Mouse (Mus musculus) hindbrain, embryonic 13.5 days (tissue): Measurements from ENCODE around the gene Aqp3. TPM values are rescaled to one million over a fixed set of nuclear protein-coding genes. Genes with fewer than 3 reads are reported as not detected.
"Not testable (repeated sequence)": the region's sequence is repeated elsewhere in the genome, so short reads cannot be mapped to it uniquely, and the experiment has no call there.

Experiments
- ATAC-seq: fragments of 200-750 bp; cut with Nextera tagmentation; 2 replicates; pipeline ENCODE4 v1.8.0; 2017; ENCODE audit warnings: moderate TSS enrichment; ENCODE audit not compliant: low FRiP score
- H3K27ac ChIP-seq: fragments of 300-500 bp; sonication (generic); 2 replicates; pipeline ENCODE4 v1.5.1; 2015; ENCODE audit warnings: inconsistent platforms, mild to moderate bottlenecking, moderate library complexity
- H3K27me3 ChIP-seq: fragments of 300-500 bp; sonication (generic); 2 replicates; pipeline ENCODE4 v1.6.1; 2015; ENCODE audit warnings: mild to moderate bottlenecking, inconsistent platforms
- H3K36me3 ChIP-seq: fragments of 300-500 bp; sonication (generic); 2 replicates; pipeline ENCODE4 v1.6.1; 2015; ENCODE audit warnings: mild to moderate bottlenecking, inconsistent platforms
- H3K4me1 ChIP-seq: fragments of 300-500 bp; sonication (generic); replicated peaks from 2 replicates; pipeline ENCODE4 v1.6.1; 2015; ENCODE audit warnings: inconsistent platforms
- H3K4me2 ChIP-seq: fragments of 300-500 bp; sonication (generic); 2 replicates; pipeline ENCODE4 v1.6.1; 2015; ENCODE audit warnings: inconsistent platforms, mild to moderate bottlenecking, moderate library complexity
- H3K4me3 ChIP-seq: fragments of 300-500 bp; sonication (generic); 2 replicates; pipeline ENCODE4 v1.5.1; 2015; ENCODE audit warnings: mild to moderate bottlenecking, inconsistent platforms
- H3K9ac ChIP-seq: fragments of 300-500 bp; sonication (generic); 2 replicates; pipeline ENCODE4 v1.6.1; 2015; ENCODE audit warnings: mild to moderate bottlenecking, inconsistent platforms
- H3K9me3 ChIP-seq: fragments of 300-500 bp; sonication (generic); 2 replicates; pipeline ENCODE4 v1.6.1; 2016; ENCODE audit warnings: inconsistent platforms
- WGBS: fragments of 180-500 bp; shearing (Covaris S2); methylation state at CpG from one replicate; pipeline ENCODE4 v1.1.7; 2015; 5-methylcytosine and 5-hydroxymethylcytosine counted together
- polyA plus RNA-seq: library from polyadenylated mRNA; unstranded; fragments of >200 nt; fragmentation: Nextera tagmentation; extraction: Ambion mirVana; gene quantifications from 2 replicates; pipeline ENCODE4 v1.2.1, GENCODE M21; 2015

Gene Aqp3
- polyA plus RNA-seq, 1 experiment from 2014 or later: not detected

DNA sequence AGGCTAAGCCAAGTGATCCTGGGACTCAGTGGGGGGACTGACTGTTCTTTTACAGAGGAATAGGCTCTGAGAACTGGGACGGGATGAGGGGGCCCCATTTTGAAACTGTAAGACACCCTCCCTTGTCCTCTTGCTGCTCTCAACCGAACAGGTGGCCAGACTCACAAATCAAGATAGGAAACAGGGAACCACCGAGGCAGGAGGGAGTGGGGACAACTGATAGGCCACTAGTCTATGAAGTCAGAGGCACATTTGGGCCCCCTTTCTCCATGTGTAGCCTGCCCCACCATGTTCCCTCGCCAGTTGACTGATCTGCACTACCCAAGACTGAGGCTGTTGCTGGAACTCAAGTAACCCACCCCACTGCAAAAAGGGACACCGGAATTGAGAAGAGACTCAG, 1.2 kb downstream of the Aqp3 start:
- H3K4me3 ChIP-seq: no peak overlapping the region
- H3K27ac ChIP-seq: no peak overlapping the region
- no peak for ATAC-seq
- no peak overlapping the region for H3K9ac ChIP-seq
- no peaks in the 10 kb centered on the region for H3K9me3 ChIP-seq
- H3K4me2 ChIP-seq: no peak overlapping the region
- no peaks in the 10 kb centered on the region for H3K36me3 ChIP-seq
- WGBS: 74% methylated on average over 5 of the region's 5 CpGs
- peaks cover 43% of the 10 kb centered on the region for H3K27me3 ChIP-seq
- peaks cover 12% of the 10 kb centered on the region for H3K4me1 ChIP-seq

DNA sequence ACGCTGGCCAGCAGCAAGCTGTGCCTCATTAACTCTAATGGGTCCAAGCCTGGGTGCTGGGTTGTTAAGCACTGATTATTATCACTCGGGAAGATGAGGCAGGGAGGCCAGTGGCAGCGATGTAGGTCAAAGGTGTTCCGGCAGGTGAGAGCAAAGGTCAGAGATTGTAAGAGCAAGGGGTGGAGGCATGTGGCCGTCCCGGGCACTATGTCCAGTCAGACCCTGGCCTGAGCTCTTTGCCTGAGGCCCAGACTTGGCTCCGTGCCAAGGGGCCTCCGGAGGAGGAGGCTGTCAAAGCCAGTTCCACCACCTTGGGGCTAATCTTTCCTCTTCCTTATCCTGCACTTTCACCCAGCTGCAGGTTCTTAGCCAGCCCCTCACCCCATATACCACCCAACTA, 1.8 kb downstream of the Aqp3 start:
- H3K4me3 ChIP-seq: no peak overlapping the region
- H3K27me3 ChIP-seq: peaks cover 43% of the 10 kb centered on the region
- no peak for ATAC-seq
- no peaks in the 10 kb centered on the region for H3K36me3 ChIP-seq
- no peak overlapping the region for H3K4me2 ChIP-seq
- no peak overlapping the region for H3K27ac ChIP-seq
- H3K9ac ChIP-seq: no peak overlapping the region
- no peaks in the 10 kb centered on the region for H3K9me3 ChIP-seq
- H3K4me1 ChIP-seq: peaks cover 12% of the 10 kb centered on the region
- 70% methylated on average over 8 of the region's 8 CpGs for WGBS

DNA sequence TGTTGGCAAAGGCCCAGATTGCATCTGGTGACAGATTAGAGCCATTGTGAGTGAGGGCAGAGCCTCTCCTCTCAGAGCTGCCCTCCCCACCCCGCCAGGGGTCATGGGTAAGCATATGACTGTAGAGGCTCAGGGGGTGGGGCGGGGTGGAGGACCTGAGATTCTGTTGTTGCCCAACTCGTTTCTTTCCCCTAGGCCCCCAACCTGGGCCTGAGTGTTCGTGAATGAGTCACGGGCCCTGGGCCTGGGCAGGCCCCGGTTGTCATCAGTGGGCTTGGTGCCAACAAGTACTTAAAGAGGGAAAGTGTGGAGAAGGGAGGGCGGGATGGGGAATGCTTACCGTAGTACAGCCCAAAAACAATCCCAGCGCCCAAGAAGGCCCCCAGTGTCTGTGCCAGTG, 3.6 kb downstream of the Aqp3 start:
- H3K4me1 ChIP-seq: peaks cover 12% of the 10 kb centered on the region
- H3K4me2 ChIP-seq: no peak overlapping the region
- H3K9me3 ChIP-seq: no peaks in the 10 kb centered on the region

DNA sequence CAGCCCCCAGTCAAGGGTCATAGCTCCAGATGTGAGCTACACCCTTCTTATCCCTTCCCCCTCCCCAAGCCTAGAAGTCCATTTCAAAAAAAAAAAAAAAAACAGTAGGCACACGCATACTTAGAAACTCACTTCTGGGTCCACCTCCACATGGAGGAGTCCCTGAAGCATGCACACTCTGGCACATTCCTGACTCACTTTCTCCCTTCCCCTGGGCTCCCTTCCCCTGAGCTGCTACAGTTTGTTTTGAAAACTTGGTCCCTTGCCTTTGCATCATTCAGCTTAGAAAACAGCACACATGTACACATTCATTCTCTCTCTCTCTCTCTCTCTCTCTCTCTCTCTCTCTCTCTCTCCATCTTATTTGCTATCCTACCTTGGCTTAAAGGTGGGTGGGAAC, 5.0 kb downstream of the Aqp3 start:
- no peak overlapping the region for H3K27ac ChIP-seq
- H3K27me3 ChIP-seq: peaks cover 22% of the 10 kb centered on the region
- no peaks in the 10 kb centered on the region for H3K36me3 ChIP-seq
- peaks cover 5% of the 10 kb centered on the region for H3K4me1 ChIP-seq
- H3K9me3 ChIP-seq: no peaks in the 10 kb centered on the region
- WGBS: 73% methylated on average over 1 of the region's 1 CpGs
- H3K4me3 ChIP-seq: no peak overlapping the region
- no peak for ATAC-seq
- no peak overlapping the region for H3K9ac ChIP-seq
- H3K4me2 ChIP-seq: no peak overlapping the region

More for the DNA sequence above, 3.6 kb downstream of the Aqp3 start:
- no peak for ATAC-seq
- H3K27me3 ChIP-seq: peaks cover 36% of the 10 kb centered on the region
- no peak overlapping the region for H3K4me3 ChIP-seq
- no peaks in the 10 kb centered on the region for H3K36me3 ChIP-seq
- 77% methylated on average over 9 of the region's 9 CpGs for WGBS
- no peak overlapping the region for H3K9ac ChIP-seq
- H3K27ac ChIP-seq: no peak overlapping the region

DNA sequence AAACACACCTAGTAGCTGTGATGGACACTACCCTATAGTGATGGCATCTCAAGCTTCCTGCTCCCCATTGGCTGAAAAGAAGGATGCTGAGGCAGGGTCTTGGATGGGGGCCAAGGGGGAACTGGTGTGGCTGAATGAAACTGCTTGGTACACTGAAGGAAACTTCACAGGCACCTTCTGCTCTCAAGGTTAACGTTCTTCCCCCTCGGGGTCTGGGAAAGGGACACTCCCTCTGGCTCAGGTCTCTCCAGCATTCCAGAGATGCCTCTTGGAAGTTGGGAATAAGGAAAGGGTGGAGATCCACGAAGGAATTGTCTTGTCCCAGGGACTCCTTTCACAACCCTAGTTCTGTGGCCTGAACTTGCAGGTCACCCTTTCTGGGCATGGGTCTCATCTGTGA, 6.6 kb downstream of the Aqp3 start:
- no peak for ATAC-seq
- 69% methylated on average over 3 of the region's 3 CpGs for WGBS
- no peaks in the 10 kb centered on the region for H3K4me1 ChIP-seq
- no peak overlapping the region for H3K9ac ChIP-seq
- peaks cover 7% of the 10 kb centered on the region; the same call in 1 of the 2 replicates for H3K27me3 ChIP-seq
- H3K4me3 ChIP-seq: no peak overlapping the region
- H3K4me2 ChIP-seq: no peak overlapping the region
- no peaks in the 10 kb centered on the region for H3K9me3 ChIP-seq
- H3K36me3 ChIP-seq: no peaks in the 10 kb centered on the region
- no peak overlapping the region for H3K27ac ChIP-seq

DNA sequence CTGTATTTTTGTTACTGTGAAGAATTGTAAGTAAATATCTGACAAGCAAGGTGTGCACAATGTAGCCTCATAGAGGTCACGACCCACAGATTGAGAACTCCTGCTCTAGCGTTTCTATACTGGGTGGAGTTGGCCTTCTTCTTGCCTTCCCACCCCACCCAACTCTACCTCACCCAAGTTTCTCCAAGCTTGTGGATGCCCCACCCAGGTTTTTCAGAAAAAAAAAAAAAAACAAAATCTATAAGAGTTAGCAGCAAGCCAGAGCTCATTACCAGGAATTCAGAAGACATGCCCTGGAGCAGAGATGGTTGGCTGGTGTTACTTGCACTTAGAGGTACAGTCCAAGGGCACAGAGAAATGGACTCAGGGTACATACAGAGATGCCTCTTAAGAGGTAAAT, 8.3 kb downstream of the Aqp3 start:
- H3K4me2 ChIP-seq: no peak overlapping the region
- no peaks in the 10 kb centered on the region for H3K36me3 ChIP-seq
- no peaks in the 10 kb centered on the region for H3K27me3 ChIP-seq
- H3K4me1 ChIP-seq: no peaks in the 10 kb centered on the region
- no peaks in the 10 kb centered on the region for H3K9me3 ChIP-seq
- no peak overlapping the region for H3K4me3 ChIP-seq
- H3K9ac ChIP-seq: no peak overlapping the region
- ATAC-seq: no peak
- WGBS: 85% methylated on average over 2 of the region's 2 CpGs
- no peak overlapping the region for H3K27ac ChIP-seq

DNA sequence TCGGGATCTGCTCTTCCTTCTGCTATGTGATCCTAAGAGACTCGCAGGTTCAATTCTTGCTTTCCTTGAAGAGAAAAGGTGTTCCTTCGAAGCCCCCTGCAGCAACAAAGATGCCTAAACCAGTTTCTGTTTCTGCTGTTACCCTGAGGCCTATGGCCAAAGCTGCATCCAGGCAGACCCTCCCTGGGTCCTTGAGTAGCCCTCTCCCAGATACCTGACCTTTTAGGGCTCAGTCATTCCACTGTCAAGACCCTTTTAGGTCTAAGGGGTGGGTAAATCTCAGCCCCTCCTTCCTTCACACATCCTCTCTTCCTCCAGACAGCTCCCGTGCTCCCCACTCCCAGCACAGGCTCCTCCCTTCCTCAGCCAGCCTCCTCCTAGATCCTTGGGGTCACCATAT, 8.8 kb downstream of the Aqp3 start:
- Histone ChIP-seq H3K27ac (no peak overlapping the region), H3K4me1 (no peaks in the 10 kb centered on the region), H3K9me3 (no peaks in the 10 kb centered on the region), H3K9ac (no peak overlapping the region), H3K36me3 (no peaks in the 10 kb centered on the region), H3K4me2 (no peak overlapping the region), H3K27me3 (no peaks in the 10 kb centered on the region), H3K4me3 (no peak overlapping the region)
- ATAC-seq: no peak
- WGBS: 84% methylated on average over 4 of the region's 4 CpGs

DNA sequence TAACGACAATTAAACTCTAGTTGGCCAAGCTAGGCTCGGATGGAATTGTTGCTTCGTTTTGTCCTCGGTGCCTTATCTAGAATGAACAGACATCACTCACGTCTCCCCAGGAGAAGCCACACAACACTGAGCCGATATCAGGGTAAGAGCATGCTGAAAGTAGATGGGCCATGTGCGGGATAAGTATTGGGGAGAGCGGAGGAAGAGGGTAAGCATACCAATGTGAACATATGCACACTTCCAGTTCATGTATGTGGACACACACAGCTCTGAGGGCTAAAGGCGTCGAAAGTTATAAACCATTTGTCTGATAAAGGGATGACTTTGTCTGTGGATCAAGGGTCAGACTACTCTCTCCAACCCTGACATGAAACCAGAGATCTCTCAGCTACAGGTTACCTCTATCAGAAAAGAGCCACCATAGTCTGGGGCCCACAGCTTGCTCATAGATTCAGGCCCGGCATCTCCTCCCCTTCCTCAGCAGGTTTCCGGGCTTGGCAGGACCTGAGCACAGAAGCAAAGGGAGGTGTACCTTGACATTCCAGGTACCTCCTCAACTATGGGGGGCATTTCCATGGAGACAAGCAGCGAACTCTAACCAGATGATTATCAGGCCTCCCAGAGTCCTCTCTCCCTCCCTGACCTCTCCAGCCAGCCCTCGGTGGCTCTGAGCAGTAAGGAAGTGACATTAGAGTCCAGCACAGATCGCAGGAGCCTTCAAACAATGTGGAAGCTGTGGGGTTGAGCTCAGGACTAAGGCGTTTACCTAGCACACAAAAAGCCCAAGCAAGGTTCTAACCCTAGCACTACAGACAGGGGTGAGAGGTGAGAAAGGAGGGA, 10.3 kb downstream of the Aqp3 start:
- no peaks in the 10 kb centered on the region for H3K4me1 ChIP-seq
- no peaks in the 10 kb centered on the region for H3K27me3 ChIP-seq
- no peak overlapping the region for H3K27ac ChIP-seq
- H3K4me3 ChIP-seq: no peak overlapping the region
- H3K9me3 ChIP-seq: no peaks in the 10 kb centered on the region
- 87% methylated on average over 16 of the region's 16 CpGs for WGBS
- H3K36me3 ChIP-seq: no peaks in the 10 kb centered on the region
- ATAC-seq: no peak
- H3K9ac ChIP-seq: no peak overlapping the region
- H3K4me2 ChIP-seq: no peak overlapping the region

DNA sequence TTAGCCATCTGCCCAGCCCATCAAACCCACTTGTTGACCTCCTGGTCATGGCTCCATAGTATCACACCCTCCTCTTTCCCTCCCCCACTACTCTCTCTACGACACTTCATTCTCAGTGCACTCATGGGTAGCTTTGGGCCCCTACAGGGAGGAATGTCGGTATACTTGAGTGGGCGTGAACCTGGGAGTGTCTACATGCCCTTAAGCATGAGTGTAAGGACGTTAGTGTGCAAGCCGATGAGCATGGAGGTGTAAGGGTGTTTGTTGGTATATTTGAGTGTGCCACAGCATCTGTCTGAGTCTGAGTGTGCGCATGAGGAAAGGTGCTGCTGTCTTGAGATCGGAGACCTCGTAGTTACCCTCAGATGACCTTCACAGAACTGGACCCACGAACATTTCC, 11.0 kb downstream of the Aqp3 start:
- Histone ChIP-seq H3K27me3 (no peaks in the 10 kb centered on the region), H3K4me1 (no peaks in the 10 kb centered on the region), H3K27ac (no peak overlapping the region), H3K36me3 (no peaks in the 10 kb centered on the region), H3K4me3 (no peak overlapping the region), H3K9me3 (no peaks in the 10 kb centered on the region), H3K9ac (no peak overlapping the region), H3K4me2 (no peak overlapping the region)
- no peak for ATAC-seq
- WGBS: 79% methylated on average over 9 of the region's 9 CpGs

DNA sequence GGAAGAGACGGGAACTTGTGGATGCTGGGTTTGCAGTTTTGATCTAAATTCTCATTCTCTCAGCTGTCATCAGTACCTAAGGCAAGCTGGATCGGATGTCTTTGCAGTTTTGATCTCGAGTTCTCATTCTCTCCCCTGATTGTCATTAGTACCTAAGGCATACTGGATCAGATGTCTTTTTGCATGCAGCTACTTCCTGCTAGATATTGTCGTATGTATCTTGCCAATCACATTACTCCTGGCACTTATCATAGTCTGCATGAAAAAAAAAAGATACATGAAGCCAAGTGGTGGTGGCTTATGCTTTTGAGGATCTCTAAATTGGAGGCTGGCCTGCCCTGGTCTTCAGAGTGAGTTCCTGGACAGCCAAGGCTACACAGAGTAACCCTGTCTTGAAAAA, 13.2 kb downstream of the Aqp3 start:
- 85% methylated on average over 4 of the region's 4 CpGs for WGBS
- no peak overlapping the region for H3K4me2 ChIP-seq
- no peaks in the 10 kb centered on the region for H3K27me3 ChIP-seq
- no peaks in the 10 kb centered on the region for H3K4me1 ChIP-seq
- ATAC-seq: no peak
- H3K9me3 ChIP-seq: no peaks in the 10 kb centered on the region
- H3K27ac ChIP-seq: no peak overlapping the region
- H3K36me3 ChIP-seq: no peaks in the 10 kb centered on the region
- H3K4me3 ChIP-seq: no peak overlapping the region
- no peak overlapping the region for H3K9ac ChIP-seq

DNA sequence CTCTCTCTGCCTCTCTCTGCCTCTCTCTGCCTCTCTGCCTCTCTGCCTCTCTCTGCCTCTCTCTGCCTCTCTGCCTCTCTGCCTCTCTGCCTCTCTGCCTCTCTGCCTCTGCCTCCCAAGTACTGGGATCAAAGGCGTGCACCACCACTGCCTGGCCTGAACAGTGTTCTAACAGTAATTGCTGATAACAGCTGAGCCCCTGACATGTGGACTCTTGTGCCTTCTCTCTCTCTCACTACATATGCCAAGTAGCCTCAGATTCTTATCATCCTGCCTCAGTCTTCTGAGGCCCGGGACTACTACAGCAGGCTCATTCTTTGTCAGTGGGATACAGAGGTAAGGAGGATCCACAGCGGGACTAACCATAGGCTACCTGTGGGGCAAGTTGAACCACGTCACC, 15.2 kb downstream of the Aqp3 start:
- not testable (repeated sequence) for H3K9ac ChIP-seq, H3K36me3 ChIP-seq, H3K27ac ChIP-seq, H3K4me1 ChIP-seq, H3K27me3 ChIP-seq, H3K4me3 ChIP-seq, H3K9me3 ChIP-seq, ATAC-seq, H3K4me2 ChIP-seq
- WGBS: 72% methylated on average over 4 of the region's 4 CpGs

DNA sequence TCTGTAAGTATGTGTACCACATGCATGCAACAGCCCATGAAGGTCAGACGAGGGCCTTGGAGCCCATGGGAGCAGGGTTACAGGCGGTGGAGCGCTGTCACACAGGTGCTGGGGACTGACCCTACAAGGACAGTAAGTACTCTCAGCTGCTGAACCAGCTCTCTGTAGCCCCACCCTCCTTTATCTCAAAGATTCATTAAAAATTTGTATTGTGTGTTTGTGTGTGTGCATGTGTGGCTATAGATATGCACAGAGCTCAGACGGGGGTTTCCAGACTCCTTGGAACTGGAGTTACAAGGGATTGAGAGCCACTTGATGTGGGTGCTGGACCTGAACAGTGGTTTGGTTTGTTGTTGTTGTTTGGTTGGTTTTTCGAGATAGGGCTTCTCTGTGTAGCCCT, 16.2 kb downstream of the Aqp3 start:
- Histone ChIP-seq H3K9ac (no peak overlapping the region), H3K4me2 (no peak overlapping the region), H3K27ac (no peak overlapping the region), H3K36me3 (no peaks in the 10 kb centered on the region), H3K4me1 (no peaks in the 10 kb centered on the region), H3K9me3 (no peaks in the 10 kb centered on the region), H3K4me3 (no peak overlapping the region), H3K27me3 (no peaks in the 10 kb centered on the region)
- ATAC-seq: no peak
- 88% methylated on average over 5 of the region's 5 CpGs for WGBS

DNA sequence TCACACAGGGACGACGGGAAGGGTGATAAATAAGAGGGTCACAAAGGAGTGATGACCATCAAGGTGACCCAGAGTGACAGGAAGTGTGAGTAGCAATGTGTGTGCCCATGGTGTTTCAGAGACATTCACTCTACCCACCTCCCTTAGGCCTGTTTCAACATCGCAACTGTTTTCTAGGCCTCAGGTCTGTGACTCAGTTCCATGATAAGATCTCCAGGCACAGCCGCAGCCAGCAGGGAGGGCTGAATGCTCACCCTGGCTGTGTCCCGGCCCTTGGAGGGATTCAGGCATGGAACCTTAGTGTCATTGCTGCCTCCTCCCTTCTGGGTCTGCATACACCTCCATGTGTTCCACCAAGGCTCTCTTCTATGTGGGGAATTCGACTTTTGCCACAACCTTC, 19.3 kb downstream of the Aqp3 start:
- no peak for ATAC-seq
- Histone ChIP-seq H3K36me3 (no peaks in the 10 kb centered on the region), H3K4me1 (no peaks in the 10 kb centered on the region), H3K27me3 (no peaks in the 10 kb centered on the region), H3K4me3 (no peak overlapping the region), H3K27ac (no peak overlapping the region), H3K9ac (no peak overlapping the region), H3K9me3 (no peaks in the 10 kb centered on the region), H3K4me2 (no peak overlapping the region)
- WGBS: 76% methylated on average over 6 of the region's 6 CpGs
